Mouse (Mus musculus) stomach, embryonic 15.5 days (tissue): ENCODE data around the gene Cep295nl. TPM values are rescaled to one million over a fixed set of nuclear protein-coding genes. Genes with fewer than 3 reads are reported as not detected.
A peak's percentile ranks its signal among the peaks of the same experiment; 100 is the strongest.
"Not testable (repeated sequence)": the region's sequence is repeated elsewhere in the genome, so short reads cannot be mapped to it uniquely, and the experiment has no call there.

Source experiments
- ATAC-seq: fragments of 200-750 bp; cut with Nextera tagmentation; 2 replicates; pipeline ENCODE4 v1.8.0; 2017; ENCODE audit warnings: low read depth, moderate number of reproducible peaks, moderate TSS enrichment; ENCODE audit not compliant: insufficient read depth, low FRiP score
- H3K27ac ChIP-seq: fragments of 300-500 bp; sonication (generic); 2 replicates; pipeline ENCODE4 v1.5.1; 2015; ENCODE audit warnings: mild to moderate bottlenecking, inconsistent platforms
- H3K27me3 ChIP-seq: fragments of 300-500 bp; sonication (generic); replicated peaks from 2 replicates; pipeline ENCODE4 v1.6.1; 2015; ENCODE audit warnings: inconsistent platforms
- H3K36me3 ChIP-seq: fragments of 300-500 bp; sonication (generic); 2 replicates; pipeline ENCODE4 v1.6.1; 2015; ENCODE audit warnings: inconsistent platforms
- H3K4me1 ChIP-seq: fragments of 300-500 bp; sonication (generic); 2 replicates; pipeline ENCODE4 v1.6.1; 2015; ENCODE audit warnings: inconsistent platforms
- H3K4me2 ChIP-seq: fragments of 300-500 bp; sonication (generic); 2 replicates; pipeline ENCODE4 v1.6.1; 2015; ENCODE audit warnings: mild to moderate bottlenecking, inconsistent platforms
- H3K4me3 ChIP-seq: fragments of 300-500 bp; sonication (generic); replicated peaks from 2 replicates; pipeline ENCODE4 v1.5.1; 2015; ENCODE audit warnings: inconsistent platforms
- H3K9ac ChIP-seq: fragments of 300-500 bp; sonication (generic); 2 replicates; pipeline ENCODE4 v1.6.1; 2015; ENCODE audit warnings: inconsistent platforms
- H3K9me3 ChIP-seq: fragments of 300-500 bp; sonication (generic); 2 replicates; pipeline ENCODE4 v1.6.1; 2016; ENCODE audit warnings: inconsistent platforms
- WGBS: fragments of 180-500 bp; shearing (Covaris S2); methylation state at CpG from one replicate; pipeline ENCODE4 v1.1.7; 2015; 5-methylcytosine and 5-hydroxymethylcytosine counted together
- polyA plus RNA-seq: library from polyadenylated mRNA; unstranded; fragments of >200 nt; fragmentation: Nextera tagmentation; extraction: Ambion mirVana; gene quantifications from 2 replicates; pipeline ENCODE4 v1.2.1, GENCODE M21; 2015

Cep295nl gene
- polyA plus RNA-seq, result 0.36 and 0.42 TPM in 2 replicates

DNA sequence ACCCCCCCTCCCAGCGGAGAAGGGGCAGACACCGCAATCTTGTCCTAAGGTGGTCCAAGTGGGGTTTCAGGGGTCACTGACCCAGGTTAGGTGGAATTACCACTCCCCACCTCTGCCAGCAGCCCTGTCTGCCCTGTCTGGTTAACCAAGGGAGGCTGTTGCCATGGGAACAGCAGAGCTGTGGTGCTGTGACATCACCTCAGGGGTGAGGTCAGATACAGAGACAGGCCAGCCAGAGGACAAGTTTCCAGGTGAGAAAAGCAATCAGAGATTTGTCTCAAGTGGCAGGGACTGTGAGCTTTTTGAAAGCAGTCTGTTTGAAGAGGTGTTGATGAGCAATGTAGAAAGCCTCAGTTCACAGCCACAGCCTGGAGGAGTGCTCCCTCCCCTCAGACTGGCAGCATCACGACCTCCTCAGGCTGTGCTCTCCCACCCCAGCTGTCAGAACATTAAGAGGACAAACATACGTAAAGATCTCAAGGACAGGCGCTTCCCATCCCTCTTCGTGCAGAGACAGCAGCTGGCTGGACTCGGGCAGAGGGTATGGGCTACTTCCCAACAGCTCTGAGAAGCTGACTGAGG is at the start of gene Cep295nl:
Gene Cep295nl (minus strand): TSS at position 101 of the 582 bp plus-strand sequence.
- Histone ChIP-seq H3K9ac (no peak within 1 kb of the TSS), H3K27me3 (no peaks in the 10 kb centered on the region), H3K4me2 (no peak within 1 kb of the TSS), H3K4me1 (peaks cover 22% of the 10 kb centered on the region; the same call in 1 of the 2 replicates), H3K9me3 (no peaks in the 10 kb centered on the region), H3K4me3 (no peak within 1 kb of the TSS), H3K36me3 (no peaks in the 10 kb centered on the region), H3K27ac (no peak within 1 kb of the TSS)
- ATAC-seq, result no peak
- WGBS, result 31% methylated on average over 7 of the region's 7 CpGs

GRCm38 (mm10) chr11:118387816-118388215 is 45.5 kb upstream of the Cep295nl start:
- H3K9me3 ChIP-seq, H3K27me3 ChIP-seq, H3K4me3 ChIP-seq, H3K4me1 ChIP-seq, H3K4me2 ChIP-seq, H3K27ac ChIP-seq, H3K36me3 ChIP-seq, H3K9ac ChIP-seq, ATAC-seq: not testable (repeated sequence)
- 90% methylated on average over 13 of the region's 13 CpGs for WGBS

DNA sequence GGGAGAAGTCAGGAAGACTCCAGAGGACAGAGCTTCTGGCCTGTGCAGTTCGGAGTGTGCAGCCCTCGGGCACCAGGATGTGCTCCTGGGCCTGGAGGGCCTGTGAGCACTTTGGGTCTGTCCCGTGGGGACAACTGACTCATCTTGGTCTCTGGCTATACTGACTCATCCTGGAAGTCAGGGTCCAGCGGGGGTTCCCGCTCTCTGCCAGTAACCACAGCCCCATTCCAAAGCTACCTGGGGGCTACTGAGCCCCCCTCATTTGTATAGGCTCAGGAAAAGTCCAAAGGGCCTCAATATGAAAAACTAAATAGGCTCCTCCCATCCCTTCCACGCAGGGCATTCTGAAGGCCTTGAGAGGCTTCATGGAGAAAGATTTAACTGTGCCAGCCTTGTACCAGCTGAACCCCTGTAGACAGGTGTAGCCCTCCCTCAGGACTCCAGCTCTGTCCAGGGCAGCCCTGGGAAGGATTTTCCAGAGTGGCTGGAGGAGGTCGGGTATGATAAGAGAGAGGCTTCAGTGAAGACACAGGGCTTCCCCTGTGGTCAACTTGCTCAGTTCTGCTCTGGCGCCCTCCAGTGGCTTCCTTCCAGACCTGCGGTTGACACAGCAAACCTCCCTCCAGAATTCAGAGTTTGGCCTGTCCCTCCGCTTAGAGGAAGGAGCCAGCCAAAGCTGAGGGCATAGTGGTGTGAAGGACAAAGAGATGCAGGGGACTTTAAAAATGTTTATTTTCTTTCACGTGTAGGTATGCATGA is 37.1 kb upstream of the Cep295nl start:
- 39% methylated on average over 11 of the region's 11 CpGs for WGBS
- H3K9ac ChIP-seq, result no peak overlapping the region

GRCm38 (mm10) chr11:118378656-118379055 is 36.4 kb upstream of the Cep295nl start:
- 77% methylated on average over 6 of the region's 6 CpGs for WGBS
- Histone ChIP-seq H3K27ac (no peak overlapping the region), H3K9me3 (no peaks in the 10 kb centered on the region), H3K4me3 (no peak overlapping the region), H3K4me2 (no peak overlapping the region), H3K27me3 (no peaks in the 10 kb centered on the region), H3K4me1 (peaks cover 5% of the 10 kb centered on the region; the same call in 1 of the 2 replicates), H3K36me3 (no peaks in the 10 kb centered on the region), H3K9ac (no peak overlapping the region)
- no peak for ATAC-seq

More for the DNA sequence above, 37.1 kb upstream of the Cep295nl start:
- H3K4me1 ChIP-seq, result peaks cover 5% of the 10 kb centered on the region; the same call in 1 of the 2 replicates
- no peak overlapping the region for H3K27ac ChIP-seq
- H3K27me3 ChIP-seq, result no peaks in the 10 kb centered on the region
- no peak overlapping the region for H3K4me3 ChIP-seq
- no peaks in the 10 kb centered on the region for H3K36me3 ChIP-seq
- H3K4me2 ChIP-seq, result no peak overlapping the region
- peak; percentile 53 for ATAC-seq
- no peaks in the 10 kb centered on the region for H3K9me3 ChIP-seq

- H3K9ac ChIP-seq, H3K27me3 ChIP-seq, H3K27ac ChIP-seq, H3K9me3 ChIP-seq, H3K4me1 ChIP-seq, H3K4me2 ChIP-seq, H3K36me3 ChIP-seq, ATAC-seq, H3K4me3 ChIP-seq: not testable (repeated sequence)
Measured at GRCm38 (mm10) chr11:118376323-118376722, 34.0 kb upstream of the Cep295nl start.

- peaks cover 5% of the 10 kb centered on the region; the same call in 1 of the 2 replicates for H3K4me1 ChIP-seq
- no peaks in the 10 kb centered on the region for H3K27me3 ChIP-seq
- no peaks in the 10 kb centered on the region for H3K36me3 ChIP-seq
- 45% methylated on average over 5 of the region's 5 CpGs for WGBS
- H3K9me3 ChIP-seq, result no peaks in the 10 kb centered on the region
- no peak overlapping the region for H3K4me3 ChIP-seq
- H3K27ac ChIP-seq, result no peak overlapping the region
- H3K9ac ChIP-seq, result no peak overlapping the region
- H3K4me2 ChIP-seq, result no peak overlapping the region
- ATAC-seq, result no peak
Measured at GRCm38 (mm10) chr11:118375881-118376280, 33.6 kb upstream of the Cep295nl start.

- WGBS, result 67% methylated on average over 8 of the region's 8 CpGs
- no peak for ATAC-seq
- Histone ChIP-seq H3K4me1 (peaks cover 5% of the 10 kb centered on the region; the same call in 1 of the 2 replicates), H3K9ac (no peak overlapping the region), H3K27ac (no peak overlapping the region), H3K4me2 (no peak overlapping the region), H3K36me3 (no peaks in the 10 kb centered on the region), H3K9me3 (no peaks in the 10 kb centered on the region), H3K4me3 (no peak overlapping the region), H3K27me3 (no peaks in the 10 kb centered on the region)
Measured at GRCm38 (mm10) chr11:118375461-118375860, 33.2 kb upstream of the Cep295nl start.

DNA sequence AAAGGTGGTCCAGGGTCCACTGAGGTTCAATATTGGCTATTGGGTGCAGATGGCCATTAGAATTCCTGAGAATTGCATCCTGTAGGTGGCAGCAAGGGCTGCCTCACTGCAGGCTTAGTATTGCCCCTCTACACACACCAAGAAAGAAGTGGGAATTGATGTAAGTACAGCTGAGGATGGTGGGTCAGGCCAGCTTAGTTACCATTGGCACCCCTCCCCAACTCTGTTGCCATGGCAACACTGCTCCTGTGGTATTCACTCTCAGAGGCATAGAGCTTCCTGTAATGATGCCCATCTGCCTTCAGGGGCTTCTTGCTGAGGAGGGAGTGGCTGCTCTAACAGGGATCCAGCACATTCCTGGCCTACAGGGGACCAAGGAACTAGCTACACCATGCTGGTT is 32.7 kb upstream of the Cep295nl start:
- no peaks in the 10 kb centered on the region for H3K9me3 ChIP-seq
- H3K27me3 ChIP-seq, result no peaks in the 10 kb centered on the region
- peaks cover 5% of the 10 kb centered on the region; the same call in 1 of the 2 replicates for H3K4me1 ChIP-seq
- no peak overlapping the region for H3K9ac ChIP-seq
- no peak overlapping the region for H3K4me2 ChIP-seq
- no peak overlapping the region for H3K4me3 ChIP-seq
- no peak overlapping the region for H3K27ac ChIP-seq
- ATAC-seq, result no peak
- no peaks in the 10 kb centered on the region for H3K36me3 ChIP-seq

- no peaks in the 10 kb centered on the region for H3K9me3 ChIP-seq
- no peak overlapping the region for H3K4me2 ChIP-seq
- no peak overlapping the region for H3K27ac ChIP-seq
- no peak overlapping the region for H3K4me3 ChIP-seq
- peaks cover 5% of the 10 kb centered on the region; the same call in 1 of the 2 replicates for H3K4me1 ChIP-seq
- no peaks in the 10 kb centered on the region for H3K27me3 ChIP-seq
- no peak overlapping the region for H3K9ac ChIP-seq
- H3K36me3 ChIP-seq, result no peaks in the 10 kb centered on the region
- 73% methylated on average over 5 of the region's 5 CpGs for WGBS
- ATAC-seq, result no peak
Measured at GRCm38 (mm10) chr11:118374506-118374905, 32.2 kb upstream of the Cep295nl start.

DNA sequence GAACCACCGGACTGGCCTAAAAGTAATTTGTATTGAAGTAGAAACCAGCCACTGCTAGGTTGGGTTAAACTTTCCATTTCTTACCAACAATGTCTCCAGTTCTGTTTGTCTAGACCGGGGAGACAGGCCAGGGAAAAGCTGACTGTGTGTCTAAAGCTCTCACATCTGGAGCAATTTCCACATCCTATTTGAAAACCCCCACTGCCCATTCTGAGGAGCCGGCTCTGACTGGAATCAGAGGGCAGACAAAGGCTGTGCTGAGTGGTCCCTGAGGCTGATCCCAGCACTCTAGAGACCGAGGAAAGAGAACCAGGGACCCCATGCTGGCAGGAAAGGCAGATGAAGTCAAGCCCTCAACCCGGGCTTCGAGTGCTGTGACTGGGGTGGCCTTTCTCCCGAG is 30.3 kb upstream of the Cep295nl start:
- peaks cover 5% of the 10 kb centered on the region; the same call in 1 of the 2 replicates for H3K4me1 ChIP-seq
- H3K4me2 ChIP-seq, result no peak overlapping the region
- no peaks in the 10 kb centered on the region for H3K36me3 ChIP-seq
- H3K9me3 ChIP-seq, result no peaks in the 10 kb centered on the region
- no peak overlapping the region for H3K9ac ChIP-seq
- H3K27me3 ChIP-seq, result no peaks in the 10 kb centered on the region
- 58% methylated on average over 7 of the region's 7 CpGs for WGBS
- no peak overlapping the region for H3K27ac ChIP-seq
- no peak for ATAC-seq
- no peak overlapping the region for H3K4me3 ChIP-seq

DNA sequence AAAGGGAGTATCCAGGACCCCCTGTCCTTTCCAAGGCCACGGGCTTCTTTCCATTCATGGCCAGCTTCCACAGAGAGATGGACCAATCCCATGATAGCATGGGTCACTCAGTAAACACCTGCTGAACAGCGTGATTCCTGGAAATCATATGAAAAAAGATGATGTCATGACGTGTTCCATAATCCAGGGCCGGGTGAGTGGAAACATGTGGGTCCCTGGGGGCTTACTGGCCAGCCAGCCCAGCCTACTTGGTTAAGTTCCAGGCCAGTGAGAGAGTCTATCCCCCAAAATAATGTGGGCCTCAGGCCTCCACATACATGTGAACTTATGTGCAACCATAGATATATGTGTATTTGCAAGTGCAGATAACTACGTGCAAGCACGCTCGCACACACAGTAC is 29.6 kb upstream of the Cep295nl start:
- H3K36me3 ChIP-seq, result no peaks in the 10 kb centered on the region
- 76% methylated on average over 7 of the region's 7 CpGs for WGBS
- ATAC-seq, result no peak
- no peaks in the 10 kb centered on the region for H3K9me3 ChIP-seq
- no peaks in the 10 kb centered on the region for H3K27me3 ChIP-seq
- no peak overlapping the region for H3K4me2 ChIP-seq
- H3K27ac ChIP-seq, result no peak overlapping the region
- no peak overlapping the region for H3K4me3 ChIP-seq
- H3K4me1 ChIP-seq, result peaks cover 5% of the 10 kb centered on the region; the same call in 1 of the 2 replicates
- H3K9ac ChIP-seq, result no peak overlapping the region

DNA sequence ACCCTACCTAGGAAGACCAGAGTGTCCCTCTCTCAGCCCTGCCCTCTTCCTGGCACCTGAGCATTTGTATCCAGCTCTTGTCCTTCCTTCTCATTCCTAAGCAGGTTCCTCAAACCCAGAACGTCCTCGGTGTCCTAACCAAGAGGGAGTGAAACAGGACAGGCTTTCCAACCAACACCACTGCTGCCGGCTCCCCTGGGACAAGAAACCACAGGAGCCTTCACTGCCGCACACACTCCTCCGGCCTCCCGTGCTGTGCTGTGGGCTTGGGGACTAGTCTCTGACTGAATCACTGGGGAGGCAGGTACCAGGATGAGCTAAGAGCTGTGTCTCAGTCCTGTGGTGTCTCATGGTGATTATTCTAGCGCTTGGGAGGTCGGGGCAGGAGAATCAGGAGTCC is 27.4 kb upstream of the Cep295nl start:
- Histone ChIP-seq H3K27me3 (no peaks in the 10 kb centered on the region), H3K4me3 (no peak overlapping the region), H3K4me2 (no peak overlapping the region), H3K4me1 (peaks cover 11% of the 10 kb centered on the region; the same call in 1 of the 2 replicates), H3K9me3 (no peaks in the 10 kb centered on the region), H3K27ac (no peak overlapping the region), H3K9ac (no peak overlapping the region), H3K36me3 (no peaks in the 10 kb centered on the region)
- WGBS, result 72% methylated on average over 8 of the region's 8 CpGs
- no peak for ATAC-seq
